Comparison of ENCODE assay signal across 12 mouse cellular contexts in genomic region chr9:34797688-34798339, GRCm38 (mm10).
A peak's percentile ranks its signal among the peaks of the same experiment; 100 is the strongest.
DNase-seq lines count a peak whose midpoint lies in the region; ATAC-seq and TF ChIP-seq lines count a peak whose summit lies in the region.
"Had no signal": no experiment of that assay in that cellular context is flagged by ENCODE, and none has a peak within 500 bp of the region (broad histone marks: within the 10 kb centered on the region; RNA-seq: fewer than 3 reads in every experiment).

No protein-coding gene starts in this region.

- ATAC-seq in stomach, postnatal 0 days (ENCODE audit: low FRiP score, low TSS enrichment) = no peak
- ATAC-seq: CD4-positive, CD25-positive, alpha-beta regulatory T cell, adult 4 months had no signal

- DNase-seq in heart, adult 8-10 months (ENCODE audit: low spot score) = peak; percentile 55
- no peak for DNase-seq in heart, postnatal 25 days (ENCODE audit: low spot score)
- peak; percentile 78 for DNase-seq in 3T3-L1 (ENCODE audit: low read depth, low spot score)
- DNase-seq in gastrocnemius, postnatal 25 days = peak; percentile 46
- no peak for DNase-seq in right cerebral cortex, postnatal 14 days
- no peak for DNase-seq in stomach, postnatal 0 days (ENCODE audit: low spot score)
- DNase-seq: adrenal gland, adult 8-10 months; lung, embryonic 14.5 days; thymus, adult 18-20 months had no signal

- H3K4me3 ChIP-seq in brown adipose tissue, adult 24 weeks (ENCODE audit: insufficient read depth, low read depth, low read length) = no peak overlapping the region
- H3K4me3 ChIP-seq in stomach, postnatal 0 days (ENCODE audit: low read depth, low read length) = no peak overlapping the region
- H3K4me3 ChIP-seq: embryonic facial prominence, embryonic 13.5 days had no signal

- H3K27ac ChIP-seq in brown adipose tissue, adult 24 weeks (replicated peaks; ENCODE audit: low read depth, low read length) = 0 out of 2 replicates have a peak overlapping the region, but pooled peaks have one; percentile 59
- H3K27ac ChIP-seq in stomach, postnatal 0 days (replicated peaks) = no peak overlapping the region
- H3K27ac ChIP-seq: embryonic facial prominence, embryonic 13.5 days had no signal

- WGBS in stomach, postnatal 0 days = 52% methylated on average over 6 of the region's 6 CpGs

- no peak for TF ChIP-seq EP300 in stomach, postnatal 0 days (optimal IDR thresholded peaks at IDR 0.05)

- peaks cover 22% of the 10 kb centered on the region; the same call in 1 of the 2 replicates for H3K4me1 ChIP-seq in brown adipose tissue, adult 24 weeks (ENCODE audit: control insufficient read depth, insufficient read depth, insufficient read length, low read length)
- H3K4me1 ChIP-seq in stomach, postnatal 0 days (replicated peaks; ENCODE audit: control insufficient read depth, insufficient read depth) = no peaks in the 10 kb centered on the region
- H3K4me1 ChIP-seq: embryonic facial prominence, embryonic 13.5 days had no signal

- H3K27me3 ChIP-seq in stomach, postnatal 0 days (ENCODE audit: control insufficient read depth, insufficient read depth, low read length) = no peaks in the 10 kb centered on the region
- H3K27me3 ChIP-seq: embryonic facial prominence, embryonic 13.5 days had no signal

- intact Hi-C loops in heart, postnatal 25 days (cut with DNase I) = no loop called here

- TF ChIP-seq CTCF in stomach, postnatal 0 days (IDR thresholded peaks at IDR 0.05; ENCODE audit: low read depth) = no peak

- H3K4me2 ChIP-seq in stomach, postnatal 0 days (replicated peaks; ENCODE audit: low read depth) = no peak overlapping the region
- H3K4me2 ChIP-seq: embryonic facial prominence, embryonic 13.5 days; lung, embryonic 14.5 days had no signal

- H3K9me3 ChIP-seq in stomach, postnatal 0 days (ENCODE audit: control insufficient read depth, low read length) = no peaks in the 10 kb centered on the region
- H3K9me3 ChIP-seq: embryonic facial prominence, embryonic 13.5 days had no signal

- H3K36me3 ChIP-seq in stomach, postnatal 0 days (ENCODE audit: control insufficient read depth, insufficient read depth, low read length) = no peaks in the 10 kb centered on the region
- H3K36me3 ChIP-seq: embryonic facial prominence, embryonic 13.5 days had no signal

- no peak overlapping the region for H3K9ac ChIP-seq in stomach, postnatal 0 days (ENCODE audit: low read length)
- H3K9ac ChIP-seq: embryonic facial prominence, embryonic 13.5 days; lung, embryonic 14.5 days had no signal

Comparison
In these comparisons a context has a peak if more than half of its experiments do, and no peak if none do; other contexts are left out.
1. DNase-seq: peak in heart, adult 8-10 months (single experiment), 3T3-L1 (single experiment) and gastrocnemius, postnatal 25 days (single experiment); none in heart, postnatal 25 days (single experiment), right cerebral cortex, postnatal 14 days (single experiment) and stomach, postnatal 0 days (single experiment).